Mouse (Mus musculus) activated CD4-positive, CD25-positive, alpha-beta regulatory T cell, adult 4 months (primary cell): ENCODE measurements around the gene Stap1. TPM values are rescaled to one million over a fixed set of nuclear protein-coding genes. Genes with fewer than 3 reads are reported as not detected.

Source experiments
- ATAC-seq: one replicate; pipeline ENCODE4 v1.8.0; 2017
- polyA plus RNA-seq, 2 experiments: library from polyadenylated mRNA; unstranded; fragments of 100-300 nt; shearing (Covaris generic); gene quantifications; one replicate each; pipeline ENCODE4 v1.2.1; 2017

Stap1 gene
- polyA plus RNA-seq, 2 experiments from 2014 or later: 62.4 to 86.2 TPM

DNA sequence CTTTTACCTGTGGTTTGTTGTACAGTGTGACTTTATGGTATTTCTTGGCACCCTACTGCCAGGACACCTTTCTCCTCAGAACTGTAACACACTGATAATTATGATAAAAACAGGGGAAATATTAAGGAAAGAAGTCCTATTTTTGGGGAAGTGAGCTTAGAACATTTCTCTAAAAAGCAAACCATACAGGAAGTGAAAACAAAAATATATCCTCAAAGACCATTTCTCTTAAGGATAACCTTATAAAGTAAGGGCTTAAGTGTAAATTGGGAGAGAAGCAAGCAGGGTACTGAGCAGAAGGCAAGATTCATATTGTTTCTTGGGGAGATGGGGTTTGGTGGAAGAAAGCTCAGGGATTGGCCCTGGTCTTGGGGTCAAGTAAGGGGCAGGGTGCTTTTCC, 58.3 kb downstream of the Stap1 start:
- no peak for ATAC-seq

Other genes starting within 250 kb of the Stap1 start
- 10 to 100 TPM; 25.8 to 30.3 TPM for gene Cenpc1, start 6.2 kb upstream of the Stap1 start, polyA plus RNA-seq
- 10 to 100 TPM; 13.9 to 18.3 TPM for gene Uba6, start 101.1 kb downstream of the Stap1 start, polyA plus RNA-seq
- gene Gnrhr, start 126.2 kb downstream of the Stap1 start, polyA plus RNA-seq: not detected
- gene Tmprss11c, start 217.6 kb downstream of the Stap1 start, polyA plus RNA-seq: not detected